Mouse (Mus musculus) CH12.LX (cell line): Measurements from ENCODE around the gene Ccdc50. TPM values are rescaled to one million over a fixed set of nuclear protein-coding genes. Genes with fewer than 3 reads are reported as not detected.

Source experiments
- DNase-seq: peaks from one replicate; pipeline ENCODE4 v3.0.0-alpha.2; 2013; ENCODE audit errors: extremely low read depth
- H3K27ac ChIP-seq: 2 replicates; pipeline ENCODE4 v1.5.1; 2012; ENCODE audit warnings: low read depth, mild to moderate bottlenecking, control low read depth, moderate library complexity; ENCODE audit not compliant: insufficient read depth
- H3K27me3 ChIP-seq: replicated peaks from 2 replicates; pipeline ENCODE3; 2012; ENCODE audit warnings: inconsistent platforms
- H3K36me3 ChIP-seq, 2 experiments: replicated peaks in 1 of 2; 2 replicates each; pipeline versions ENCODE3 to v1.6.1; 2012; ENCODE audit warnings: inconsistent platforms in 1 of 2, low read length in 1 of 2, mild to moderate bottlenecking in 1 of 2, mixed read lengths in 1 of 2, moderate library complexity in 1 of 2; ENCODE audit not compliant: control insufficient read depth in 1 of 2, insufficient read depth in 1 of 2
- H3K4me1 ChIP-seq, 2 experiments: 2 replicates each; pipeline ENCODE4 v1.6.1; 2012; ENCODE audit warnings: inconsistent platforms in 1 of 2, moderate library complexity in 1 of 2; ENCODE audit not compliant: insufficient read depth in 2 of 2, control insufficient read depth in 1 of 2
- H3K4me2 ChIP-seq: 2 replicates; pipeline ENCODE4 v1.6.1; 2012; ENCODE audit warnings: low read depth, mild to moderate bottlenecking, control low read depth; ENCODE audit not compliant: poor library complexity, insufficient read depth, severe bottlenecking
- H3K4me3 ChIP-seq, 3 experiments: fragments of 150-350 bp in 1 of 3; sonication (generic) in 1 of 3; replicated peaks in 1 of 3; 2 replicates each; pipeline versions ENCODE3 to v1.5.1; 2011 to 2012; ENCODE audit warnings: low read depth in 2 of 3, low read length in 2 of 3, mild to moderate bottlenecking in 2 of 3, moderate library complexity in 2 of 3, control low read depth in 1 of 3, improper control_type of control experiment in 1 of 3, inconsistent platforms in 1 of 3, mixed read lengths in 1 of 3; ENCODE audit not compliant: poor library complexity in 1 of 3
- H3K79me2 ChIP-seq: replicated peaks from 2 replicates; pipeline ENCODE4 v1.6.1; 2012; ENCODE audit warnings: mild to moderate bottlenecking, moderate library complexity; ENCODE audit not compliant: control insufficient read depth, poor library complexity, insufficient read depth, severe bottlenecking; ENCODE audit errors: extremely low read depth
- H3K9ac ChIP-seq: 2 replicates; pipeline ENCODE4 v1.6.1; 2012; ENCODE audit warnings: low read depth, mild to moderate bottlenecking, control low read depth, moderate library complexity; ENCODE audit not compliant: insufficient read depth
- H3K9me3 ChIP-seq: replicated peaks from 2 replicates; pipeline ENCODE3; 2012; ENCODE audit warnings: low read length, inconsistent platforms, mixed read lengths
- CHD1 ChIP-seq: IDR thresholded peaks from 2 replicates; pipeline ENCODE4 v1.6.1; 2012; ENCODE audit warnings: low read depth, low read length, improper control_type of control experiment, inconsistent platforms
- CTCF ChIP-seq, 2 experiments: IDR thresholded peaks in 1 of 2; conservative IDR thresholded peaks in 1 of 2; 2 replicates each; pipeline ENCODE4 v1.5.1; 2011 to 2012; ENCODE audit warnings: low read depth in 2 of 2, low read length in 2 of 2, improper control_type of control experiment in 1 of 2, inconsistent platforms in 1 of 2, mild to moderate bottlenecking in 1 of 2, moderate library complexity in 1 of 2
- E2F4 ChIP-seq: IDR thresholded peaks from 2 replicates; pipeline ENCODE4 v1.6.1; 2011; ENCODE audit warnings: low read depth, low read length, improper control_type of control experiment; ENCODE audit not compliant: insufficient replicate concordance
- ETS1 ChIP-seq: conservative IDR thresholded peaks from 2 replicates; pipeline ENCODE4 v1.6.1; 2012; ENCODE audit warnings: low read depth, mild to moderate bottlenecking, inconsistent platforms, low read length, improper control_type of control experiment, moderate library complexity
- GABPA ChIP-seq: IDR thresholded peaks from 2 replicates; pipeline ENCODE4 v1.6.1; 2012; ENCODE audit warnings: low read depth, low read length, improper control_type of control experiment, inconsistent platforms; ENCODE audit not compliant: insufficient replicate concordance
- JUN ChIP-seq: IDR thresholded peaks from 2 replicates; pipeline ENCODE4 v1.6.1; 2011; ENCODE audit warnings: low read depth, mild to moderate bottlenecking, low read length, improper control_type of control experiment, moderate library complexity; ENCODE audit not compliant: insufficient read depth
- JUND ChIP-seq: conservative IDR thresholded peaks from 2 replicates; pipeline ENCODE4 v1.6.1; 2011; ENCODE audit warnings: low read depth, low read length, improper control_type of control experiment
- KAT2A ChIP-seq: IDR thresholded peaks from 2 replicates; pipeline ENCODE4 v1.6.1; 2012; ENCODE audit warnings: low read length, improper control_type of control experiment, inconsistent platforms; ENCODE audit not compliant: insufficient replicate concordance
- MAFK ChIP-seq: IDR thresholded peaks from 2 replicates; pipeline ENCODE4 v1.6.1; 2011; ENCODE audit warnings: low read length, improper control_type of control experiment; ENCODE audit not compliant: insufficient replicate concordance
- MAX ChIP-seq: IDR thresholded peaks from 2 replicates; pipeline ENCODE4 v1.6.1; 2011; ENCODE audit warnings: low read length, improper control_type of control experiment
- MAZ ChIP-seq: IDR thresholded peaks from 2 replicates; pipeline ENCODE4 v1.6.1; 2012; ENCODE audit warnings: low read depth, mild to moderate bottlenecking, inconsistent platforms, low read length, improper control_type of control experiment, moderate library complexity
- MYC ChIP-seq: IDR thresholded peaks from 2 replicates; pipeline ENCODE4 v1.6.1; 2011; ENCODE audit warnings: low read depth, mild to moderate bottlenecking, improper control_type of control experiment, low read length
- NRF1 ChIP-seq: IDR thresholded peaks from 2 replicates; pipeline ENCODE4 v1.6.1; 2014; ENCODE audit warnings: low read depth, mild to moderate bottlenecking, inconsistent platforms, low read length, improper control_type of control experiment, moderate library complexity
- POLR2AphosphoS2 ChIP-seq: IDR thresholded peaks from 2 replicates; pipeline ENCODE4 v1.6.1; 2011; ENCODE audit warnings: low read depth, low read length, improper control_type of control experiment
- RAD21 ChIP-seq: IDR thresholded peaks from 2 replicates; pipeline ENCODE4 v1.6.1; 2011; ENCODE audit warnings: low read depth, mild to moderate bottlenecking, low read length, improper control_type of control experiment, moderate library complexity
- RCOR1 ChIP-seq: conservative IDR thresholded peaks from 2 replicates; pipeline ENCODE4 v1.6.1; 2012; ENCODE audit warnings: low read depth, mild to moderate bottlenecking, inconsistent platforms, low read length, improper control_type of control experiment
- SIN3A ChIP-seq: IDR thresholded peaks from 2 replicates; pipeline ENCODE4 v1.6.1; 2012; ENCODE audit warnings: low read length, improper control_type of control experiment, inconsistent platforms
- SMC3 ChIP-seq: IDR thresholded peaks from 2 replicates; pipeline ENCODE4 v1.6.1; 2011; ENCODE audit warnings: low read depth, low read length, improper control_type of control experiment
- USF2 ChIP-seq: conservative IDR thresholded peaks from 2 replicates; pipeline ENCODE4 v1.6.1; 2011; ENCODE audit warnings: low read depth, low read length, improper control_type of control experiment
- ZC3H11A ChIP-seq: IDR thresholded peaks from 2 replicates; pipeline ENCODE4 v1.6.1; 2012; ENCODE audit warnings: low read depth, mild to moderate bottlenecking, inconsistent platforms, low read length, improper control_type of control experiment
- ZKSCAN1 ChIP-seq: IDR thresholded peaks from 2 replicates; pipeline ENCODE4 v1.6.1; 2012; ENCODE audit warnings: low read depth, inconsistent platforms, low read length, improper control_type of control experiment, borderline replicate concordance
- ZNF384 ChIP-seq: IDR thresholded peaks from 2 replicates; pipeline ENCODE4 v1.6.1; 2012; ENCODE audit warnings: low read depth, low read length, improper control_type of control experiment, inconsistent platforms
- dilution Hi-C: fragments of 300-500 bp; cut with MboI; formaldehyde crosslinking; loops from 2 replicates; pipeline ENCODE4 v1.14.3; 2020; ENCODE audit warnings: low sequenced_read_pairs; ENCODE audit not compliant: extremely low pct_unique_long_range_greater_than_20kb, extremely low pct_ligation_motif_present
- in situ Hi-C: fragments of 300-500 bp; cut with MboI; formaldehyde crosslinking; loops from 3 replicates; pipeline ENCODE4 v1.14.3; 2019; ENCODE audit warnings: low sequenced_read_pairs, low pct_ligation_motif_present, low pct_unique_long_range_greater_than_20kb, mixed read lengths
- polyA plus RNA-seq: library from polyadenylated mRNA; unstranded; fragments of >175 nt; gene quantifications from 2 replicates; pipeline ENCODE4 v1.2.1, GENCODE M21; 2012; ENCODE audit warnings: low read depth; ENCODE audit not compliant: insufficient read length
- total RNA-seq, 2 experiments: library from RNA; depleted of rRNA; stranded (reverse); fragments of 300-350 nt in 1 of 2; fragments of >200 nt in 1 of 2; gene quantifications; 2 replicates each; pipeline ENCODE4 v1.2.3; 2012 to 2014

Gene Ccdc50
- total and polyA plus RNA-seq, 3 experiments = 203 to 261 (median 243) TPM

GRCm38 (mm10) chr16:27453823-27454222 is 65.2 kb downstream of the Ccdc50 start:
- H3K4me1 ChIP-seq = no peaks in the 10 kb centered on the region
- in situ Hi-C loops (loop anchor here (25.0 kb wide), 3 partner anchors 467 to 1033 kb away; partner anchors contain the start of gene Gmnc), dilution Hi-C loops (no loop called here)
- no peak for DNase-seq
- no peak overlapping the region for H3K27ac ChIP-seq
- TF ChIP-seq SIN3A (no peak; the same call in 1 of the 2 replicates), POLR2AphosphoS2 (peak; percentile 84; the same call in 1 of the 2 replicates), MYC (no peak)
- peaks cover 18 to 37% of the 10 kb centered on the region in 2 experiments for H3K36me3 ChIP-seq
- no peak overlapping the region for H3K9ac ChIP-seq
- no peaks in the 10 kb centered on the region for H3K79me2 ChIP-seq
- H3K4me3 ChIP-seq = no peak overlapping the region
- H3K9me3 ChIP-seq = no peaks in the 10 kb centered on the region
- no peak overlapping the region for H3K4me2 ChIP-seq
- H3K27me3 ChIP-seq = no peaks in the 10 kb centered on the region

- H3K4me1 ChIP-seq = no peaks in the 10 kb centered on the region
- TF ChIP-seq USF2 = 0 out of 2 replicates have a peak, but pooled peaks have one; percentile 28
- peak; percentile 100 for TF ChIP-seq RAD21
- no peak for TF ChIP-seq CHD1
- TF ChIP-seq CTCF (conservative IDR thresholded peaks at IDR 0.05 in 1 of 2, IDR thresholded peaks at IDR 0.05 in 1 of 2; ENCODE audit: low read depth in 2 of 2, low read length in 2 of 2) = peak; percentile 98 to 100
- peak; percentile 96 for TF ChIP-seq ZC3H11A
- TF ChIP-seq MYC = peak; percentile 96
- 0 out of 2 replicates have a peak, but pooled peaks have one; percentile 17 for TF ChIP-seq JUND
- TF ChIP-seq SMC3 = peak; percentile 96
- TF ChIP-seq ETS1 = no peak
- TF ChIP-seq JUN = no peak
- TF ChIP-seq MAX = peak; percentile 98
Observed at GRCm38 (mm10) chr16:27457273-27457672, 68.6 kb downstream of the Ccdc50 start.

GRCm38 (mm10) chr16:27468731-27469130 is 80.1 kb downstream of the Ccdc50 start:
- H3K79me2 ChIP-seq = no peaks in the 10 kb centered on the region
- H3K36me3 ChIP-seq = no peaks in the 10 kb centered on the region
- H3K4me3 ChIP-seq = no peak overlapping the region
- dilution Hi-C loops (no loop called here), in situ Hi-C loops (loop anchor here (25.0 kb wide), 3 partner anchors 481 to 1019 kb away; partner anchors contain the start of gene Gmnc)
- H3K27me3 ChIP-seq = no peaks in the 10 kb centered on the region
- H3K9ac ChIP-seq = no peak overlapping the region
- H3K9me3 ChIP-seq = no peaks in the 10 kb centered on the region
- DNase-seq = peak; percentile 66
- H3K4me1 ChIP-seq = no peaks in the 10 kb centered on the region
- H3K4me2 ChIP-seq = no peak overlapping the region
- H3K27ac ChIP-seq = no peak overlapping the region
- TF ChIP-seq KAT2A (0 out of 2 replicates have a peak, but pooled peaks have one; percentile 8), JUND (peak; percentile 52), RCOR1 (no peak), GABPA (no peak), ZKSCAN1 (no peak), CTCF (conservative IDR thresholded peaks at IDR 0.05 in 1 of 2, IDR thresholded peaks at IDR 0.05 in 1 of 2; ENCODE audit: low read depth in 2 of 2, low read length in 2 of 2) (peak; percentile 91 to 94), MAZ (0 out of 2 replicates have a peak, but pooled peaks have one; percentile 47), MAFK (0 out of 2 replicates have a peak, but pooled peaks have one; percentile 31), CHD1 (no peak), RAD21 (peak; percentile 99), E2F4 (0 out of 2 replicates have a peak, but pooled peaks have one; percentile 40), NRF1 (no peak), ZC3H11A (peak; percentile 62), SMC3 (peak; percentile 80), SIN3A (peak; percentile 38; the same call in 1 of the 2 replicates), ZNF384 (peak; percentile 82)

More at GRCm38 (mm10) chr16:27457273-27457672, 68.6 kb downstream of the Ccdc50 start:
- Histone ChIP-seq H3K36me3 (peaks cover 0 to 5% of the 10 kb centered on the region in 2 experiments), H3K79me2 (no peaks in the 10 kb centered on the region), H3K4me3 (no peak overlapping the region), H3K27ac (no peak overlapping the region), H3K9me3 (no peaks in the 10 kb centered on the region), H3K27me3 (no peaks in the 10 kb centered on the region), H3K9ac (no peak overlapping the region), H3K4me2 (no peak overlapping the region)
- dilution Hi-C loops (no loop called here), in situ Hi-C loops (loop anchor here (5.0 to 25.0 kb wide), 4 partner anchors 315 to 1030 kb away; partner anchors contain the start of gene Gmnc)
- peak; percentile 83 for DNase-seq
